Mouse (Mus musculus) heart, postnatal 0 days (tissue): ENCODE results near the gene Slc5a4b.

ENCODE experiments used
- CTCF ChIP-seq: IDR thresholded peaks from 2 replicates; pipeline ENCODE4 v1.5.1; 2016; ENCODE audit warnings: antibody characterized with exemption, control low read depth, low read depth
- EP300 ChIP-seq: IDR thresholded peaks from 2 replicates; pipeline ENCODE4 v1.6.1; 2016; ENCODE audit warnings: antibody characterized with exemption, low read depth

DNA sequence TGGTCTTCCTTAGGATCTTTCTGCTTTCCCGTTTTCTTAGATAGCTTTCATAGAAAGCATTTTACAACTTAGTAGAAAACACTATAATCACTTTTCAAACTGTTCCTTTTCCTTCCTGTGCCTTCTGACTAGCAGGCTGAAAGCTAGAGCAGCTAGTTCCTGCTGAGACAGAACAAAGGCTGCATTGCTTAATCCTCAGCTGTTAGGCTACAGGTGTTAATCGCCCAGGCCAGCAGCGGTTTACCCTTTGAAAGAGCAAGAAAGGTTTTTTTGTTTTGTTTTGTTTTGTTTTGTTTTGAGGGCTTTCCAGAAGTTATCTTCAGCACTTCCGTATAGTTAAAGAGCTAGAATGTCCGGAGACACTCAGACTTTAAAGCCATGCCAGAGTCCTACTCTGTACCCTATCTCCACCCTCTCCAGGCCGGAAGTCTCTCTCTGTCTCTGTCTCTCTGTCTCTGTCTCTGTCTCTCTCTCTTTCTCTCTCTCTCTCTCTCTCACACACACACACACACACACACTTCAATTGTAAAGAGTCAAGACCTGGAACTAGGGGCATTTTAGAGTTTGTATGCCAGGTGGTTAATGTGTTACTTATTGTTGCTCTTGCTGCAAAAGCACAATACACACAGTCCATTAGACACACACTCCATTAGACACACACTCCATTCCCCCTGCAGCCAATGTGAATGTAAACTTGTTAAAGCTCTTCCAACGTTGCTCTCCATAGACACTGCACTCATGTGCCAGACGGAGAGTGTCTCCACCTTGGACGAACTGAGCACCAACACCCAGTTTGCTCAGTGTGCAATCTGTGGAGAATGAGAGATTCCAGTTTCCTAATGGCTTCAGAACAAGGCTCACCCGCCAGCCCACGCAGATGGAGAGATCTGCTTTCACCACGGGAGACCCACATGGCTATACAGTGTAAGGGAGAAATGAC lies 42.8 kb downstream of the Slc5a4b start:
- no peak for TF ChIP-seq CTCF
- no peak for TF ChIP-seq EP300
